Mouse (Mus musculus): ENCODE measurements around the gene Ctnna3. TPM values are rescaled to one million over a fixed set of nuclear protein-coding genes. Genes with fewer than 3 reads are reported as not detected.
"Not testable (repeated sequence)": the region's sequence is repeated elsewhere in the genome, so short reads cannot be mapped to it uniquely, and the experiment has no call there.

The Ctnna3 gene
- polyA plus RNA-seq, 1 experiment = 0.17 TPM

DNA sequence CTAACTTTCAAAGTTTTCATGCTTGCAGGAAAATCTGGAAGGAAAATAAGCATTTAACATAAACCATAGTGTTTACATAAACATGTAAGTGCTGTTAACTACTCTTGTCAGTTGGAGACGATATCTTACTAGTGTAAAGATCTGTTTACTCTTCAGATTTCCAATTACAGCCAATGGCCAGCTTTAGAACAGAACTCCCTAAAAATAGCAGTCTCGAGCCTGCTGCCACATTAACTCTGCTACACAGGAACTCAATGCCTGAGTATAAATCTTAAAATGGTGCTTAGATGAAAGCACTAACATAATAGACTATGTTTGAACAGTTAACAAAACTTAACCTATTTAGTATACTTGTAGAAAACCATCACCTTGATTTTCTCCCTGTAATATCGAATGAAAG is 793.1 kb downstream of the Ctnna3 start:
- TF ChIP-seq TCF3 (IDR thresholded peaks at IDR 0.05; ENCODE audit: insufficient read length, low read depth) = no peak
- no peak for TF ChIP-seq MYOD1 (IDR thresholded peaks at IDR 0.05; ENCODE audit: control insufficient read depth in 1 of 3, insufficient read length in 2 of 3, low read depth in 2 of 3)
- no peak for TF ChIP-seq SRF (IDR thresholded peaks at IDR 0.05; ENCODE audit: control insufficient read depth, insufficient read length, low read depth)
- TF ChIP-seq E2F4 (IDR thresholded peaks at IDR 0.05; ENCODE audit: insufficient read depth) = no peak
- no peak for TF ChIP-seq USF1 (IDR thresholded peaks at IDR 0.05; ENCODE audit: low read depth)
- TF ChIP-seq POLR2A (IDR thresholded peaks at IDR 0.05; ENCODE audit: insufficient read length, low read depth) = no peak
- TF ChIP-seq POLR2AphosphoS2 (IDR thresholded peaks at IDR 0.05; ENCODE audit: insufficient read length, low read depth) = no peak
- TF ChIP-seq TCF12 (IDR thresholded peaks at IDR 0.05; ENCODE audit: insufficient read depth, poor library complexity, severe bottlenecking) = no peak
- no peak for TF ChIP-seq MAX (IDR thresholded peaks at IDR 0.05; ENCODE audit: low read depth)
- no peak for TF ChIP-seq REST (IDR thresholded peaks at IDR 0.05; ENCODE audit: insufficient read depth, insufficient read length)
- TF ChIP-seq MYOG (IDR thresholded peaks at IDR 0.05; ENCODE audit: control insufficient read depth in 1 of 3, insufficient read depth in 1 of 3, insufficient read length in 2 of 3, low read depth in 2 of 3) = no peak
- no peak for TF ChIP-seq CEBPB (IDR thresholded peaks at IDR 0.05; ENCODE audit: insufficient read depth, poor library complexity, severe bottlenecking)
- H3K27me3 ChIP-seq (ENCODE audit: control insufficient read depth, insufficient read depth, insufficient read length) = no peaks in the 10 kb centered on the region
- H3K36me3 ChIP-seq (ENCODE audit: control insufficient read depth, insufficient read depth) = no peaks in the 10 kb centered on the region
- no peak overlapping the region for H3K4me2 ChIP-seq (ENCODE audit: low read depth)
- no peak overlapping the region for H3K4me3 ChIP-seq
- H3ac ChIP-seq (ENCODE audit: control insufficient read depth, insufficient read length) = no peak overlapping the region
- H3K79me2 ChIP-seq (ENCODE audit: control insufficient read depth, insufficient read depth) = no peaks in the 10 kb centered on the region

DNA sequence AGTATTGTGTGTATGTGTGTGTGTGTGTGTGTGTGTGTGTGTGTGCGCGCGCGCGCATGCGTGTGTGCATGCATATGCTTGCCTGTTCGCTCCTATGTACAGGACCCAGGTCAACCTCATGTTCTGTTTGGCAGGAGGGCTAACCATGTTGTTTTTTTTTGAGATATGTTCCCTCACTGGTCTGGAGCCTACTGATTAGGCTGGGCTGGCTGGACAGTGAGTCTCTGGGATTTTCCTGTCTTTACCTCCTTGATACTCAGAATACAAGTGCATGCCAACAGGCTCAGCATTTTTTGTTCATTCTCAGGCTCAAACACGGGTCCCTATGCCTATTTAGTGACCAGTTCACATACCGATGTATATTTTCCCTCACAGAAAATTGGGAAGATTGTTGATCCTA is 794.1 kb downstream of the Ctnna3 start:
- Histone ChIP-seq H3K27me3 (ENCODE audit: control insufficient read depth, insufficient read depth, insufficient read length) (no peaks in the 10 kb centered on the region), H3K79me2 (ENCODE audit: control insufficient read depth, insufficient read depth) (no peaks in the 10 kb centered on the region), H3K36me3 (ENCODE audit: control insufficient read depth, insufficient read depth) (no peaks in the 10 kb centered on the region), H3K4me2 (ENCODE audit: low read depth) (no peak overlapping the region), H3ac (ENCODE audit: control insufficient read depth, insufficient read length) (no peak overlapping the region), H3K4me3 (no peak overlapping the region)
- no peak for TF ChIP-seq POLR2A (IDR thresholded peaks at IDR 0.05; ENCODE audit: insufficient read length, low read depth)
- no peak for TF ChIP-seq TCF3 (IDR thresholded peaks at IDR 0.05; ENCODE audit: insufficient read length, low read depth)
- TF ChIP-seq MYOG (IDR thresholded peaks at IDR 0.05; ENCODE audit: control insufficient read depth in 1 of 3, insufficient read depth in 1 of 3, insufficient read length in 2 of 3, low read depth in 2 of 3) = no peak
- no peak for TF ChIP-seq POLR2AphosphoS2 (IDR thresholded peaks at IDR 0.05; ENCODE audit: insufficient read length, low read depth)
- no peak for TF ChIP-seq REST (IDR thresholded peaks at IDR 0.05; ENCODE audit: insufficient read depth, insufficient read length)
- TF ChIP-seq SRF (IDR thresholded peaks at IDR 0.05; ENCODE audit: control insufficient read depth, insufficient read length, low read depth) = no peak
- TF ChIP-seq CEBPB (IDR thresholded peaks at IDR 0.05; ENCODE audit: insufficient read depth, poor library complexity, severe bottlenecking) = no peak
- TF ChIP-seq TCF12 (IDR thresholded peaks at IDR 0.05; ENCODE audit: insufficient read depth, poor library complexity, severe bottlenecking) = no peak

DNA sequence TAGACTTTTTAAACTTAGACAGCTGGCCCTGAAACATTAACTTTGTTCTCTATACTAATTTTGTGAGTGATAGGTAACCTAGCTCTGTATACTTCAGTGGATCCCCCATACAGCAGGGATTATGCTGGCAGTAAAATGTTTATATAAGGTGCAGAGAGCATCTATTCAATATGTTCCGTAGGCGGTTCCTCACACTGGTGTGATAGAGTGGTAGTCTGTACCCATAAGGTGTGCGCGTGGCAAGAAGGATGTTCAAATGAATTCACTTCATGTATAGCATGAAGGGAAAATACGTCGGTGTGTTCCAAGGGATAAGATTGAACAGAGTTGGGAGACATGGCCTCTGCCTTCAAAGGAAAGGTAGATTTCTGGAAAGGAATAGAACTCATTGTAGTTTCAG is 794.5 kb downstream of the Ctnna3 start:
- no peak overlapping the region for H3ac ChIP-seq (ENCODE audit: control insufficient read depth, insufficient read length)
- H3K79me2 ChIP-seq (ENCODE audit: control insufficient read depth, insufficient read depth) = no peaks in the 10 kb centered on the region
- no peak overlapping the region for H3K4me2 ChIP-seq (ENCODE audit: low read depth)
- TF ChIP-seq POLR2A (IDR thresholded peaks at IDR 0.05; ENCODE audit: insufficient read length, low read depth) (no peak), MYOG (IDR thresholded peaks at IDR 0.05; ENCODE audit: control insufficient read depth in 1 of 3, insufficient read depth in 1 of 3, insufficient read length in 2 of 3, low read depth in 2 of 3) (no peak)
- no peak overlapping the region for H3K4me3 ChIP-seq
- no peaks in the 10 kb centered on the region for H3K36me3 ChIP-seq (ENCODE audit: control insufficient read depth, insufficient read depth)
- H3K27me3 ChIP-seq (ENCODE audit: control insufficient read depth, insufficient read depth, insufficient read length) = no peaks in the 10 kb centered on the region

DNA sequence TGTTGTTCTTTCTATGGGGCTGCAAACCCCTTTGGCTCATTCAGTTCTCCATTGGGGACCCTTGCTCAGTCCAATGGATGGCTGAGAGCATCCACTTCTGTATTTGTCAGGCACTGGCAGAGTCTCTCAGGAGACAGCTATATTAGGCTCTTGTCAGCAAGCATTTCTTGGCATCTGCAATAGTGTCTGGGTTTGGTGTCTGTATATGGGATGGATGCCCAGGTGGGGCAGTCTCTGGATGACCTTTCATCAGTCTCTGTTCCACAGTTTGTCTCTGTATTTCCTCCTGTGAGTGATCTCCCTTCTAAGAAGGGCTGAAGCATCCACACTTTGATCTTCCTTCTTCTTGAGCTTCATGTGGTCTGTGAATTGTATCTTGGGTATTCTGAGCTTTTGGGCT is 795.9 kb downstream of the Ctnna3 start:
- not testable (repeated sequence) for H3K4me3 ChIP-seq; H3K27me3 ChIP-seq (ENCODE audit: control insufficient read depth, insufficient read depth, insufficient read length); H3K36me3 ChIP-seq (ENCODE audit: control insufficient read depth, insufficient read depth); H3K4me2 ChIP-seq (ENCODE audit: low read depth); H3ac ChIP-seq (ENCODE audit: control insufficient read depth, insufficient read length); H3K79me2 ChIP-seq (ENCODE audit: control insufficient read depth, insufficient read depth)

DNA sequence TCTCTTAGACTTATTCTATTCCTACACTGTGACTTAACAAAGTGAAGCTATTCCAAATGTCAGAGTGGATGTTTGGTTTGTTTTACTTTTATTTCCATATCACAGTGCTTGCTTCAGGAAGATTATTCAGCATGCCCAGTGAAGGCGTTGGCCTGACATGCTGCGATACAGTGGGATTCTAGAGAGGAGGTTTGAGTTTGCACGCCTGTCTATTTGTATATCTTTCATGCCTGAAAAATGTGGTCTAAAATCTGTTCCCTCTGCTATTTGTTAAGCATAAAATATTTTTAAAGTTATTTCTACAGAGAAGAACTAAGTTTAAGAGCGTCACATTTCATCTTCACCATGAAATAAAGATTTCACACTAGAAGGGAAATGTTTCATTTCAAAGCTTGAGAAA is 813.5 kb downstream of the Ctnna3 start:
- no peak overlapping the region for H3K4me2 ChIP-seq (ENCODE audit: low read depth)
- H3K4me3 ChIP-seq = no peak overlapping the region
- H3ac ChIP-seq (ENCODE audit: control insufficient read depth, insufficient read length) = no peak overlapping the region
- H3K27me3 ChIP-seq (ENCODE audit: control insufficient read depth, insufficient read depth, insufficient read length) = no peaks in the 10 kb centered on the region
- H3K36me3 ChIP-seq (ENCODE audit: control insufficient read depth, insufficient read depth) = no peaks in the 10 kb centered on the region
- no peaks in the 10 kb centered on the region for H3K79me2 ChIP-seq (ENCODE audit: control insufficient read depth, insufficient read depth)
- no peak for TF ChIP-seq POLR2A (IDR thresholded peaks at IDR 0.05; ENCODE audit: insufficient read length, low read depth)
- TF ChIP-seq CEBPB (IDR thresholded peaks at IDR 0.05; ENCODE audit: insufficient read depth, poor library complexity, severe bottlenecking) = no peak
- TF ChIP-seq SRF (IDR thresholded peaks at IDR 0.05; ENCODE audit: control insufficient read depth, insufficient read length, low read depth) = no peak
- TF ChIP-seq TCF12 (IDR thresholded peaks at IDR 0.05; ENCODE audit: insufficient read depth, poor library complexity, severe bottlenecking) = no peak
- TF ChIP-seq E2F4 (IDR thresholded peaks at IDR 0.05; ENCODE audit: insufficient read depth) = no peak
- no peak for TF ChIP-seq MYOG (IDR thresholded peaks at IDR 0.05; ENCODE audit: control insufficient read depth in 1 of 3, insufficient read depth in 1 of 3, insufficient read length in 2 of 3, low read depth in 2 of 3)
- no peak for TF ChIP-seq MAX (IDR thresholded peaks at IDR 0.05; ENCODE audit: low read depth)
- no peak for TF ChIP-seq POLR2AphosphoS2 (IDR thresholded peaks at IDR 0.05; ENCODE audit: insufficient read length, low read depth)
- TF ChIP-seq REST (IDR thresholded peaks at IDR 0.05; ENCODE audit: insufficient read depth, insufficient read length) = no peak
- no peak for TF ChIP-seq USF1 (IDR thresholded peaks at IDR 0.05; ENCODE audit: low read depth)
- no peak for TF ChIP-seq TCF3 (IDR thresholded peaks at IDR 0.05; ENCODE audit: insufficient read length, low read depth)

Measured in myocyte (in vitro differentiated cells).